Mouse (Mus musculus) stomach, embryonic 16.5 days (tissue): ENCODE measurements at regions not wholly inside any gene's neighbourhood (a gene's known extent, or its start where the extent isn't known, plus 50 kb on each side); places are given as distances from the start of the nearest gene placed in this dataset.
A peak's percentile ranks its signal among the peaks of the same experiment; 100 is the strongest.

ENCODE experiments used
- ATAC-seq: fragments of 200-750 bp; cut with Nextera tagmentation; 2 replicates; pipeline ENCODE4 v1.8.0; 2017; ENCODE audit warnings: moderate number of reproducible peaks, moderate TSS enrichment; ENCODE audit not compliant: insufficient read depth, low FRiP score
- H3K27ac ChIP-seq: fragments of 300-500 bp; sonication (generic); 2 replicates; pipeline ENCODE4 v1.5.1; 2014; ENCODE audit warnings: low read length
- H3K27me3 ChIP-seq: fragments of 300-500 bp; sonication (generic); 2 replicates; pipeline ENCODE4 v1.6.1; 2014; ENCODE audit warnings: low read length, control low read depth, mixed read lengths; ENCODE audit not compliant: control insufficient read depth, insufficient read depth
- H3K36me3 ChIP-seq: fragments of 300-500 bp; sonication (generic); 2 replicates; pipeline ENCODE4 v1.6.1; 2014; ENCODE audit warnings: low read length; ENCODE audit not compliant: control insufficient read depth, insufficient read depth
- H3K4me1 ChIP-seq: fragments of 300-500 bp; sonication (generic); 2 replicates; pipeline ENCODE4 v1.6.1; 2014; ENCODE audit warnings: low read length, control low read depth, mixed read lengths; ENCODE audit not compliant: control insufficient read depth, insufficient read depth
- H3K4me2 ChIP-seq: fragments of 300-500 bp; sonication (generic); 2 replicates; pipeline ENCODE4 v1.6.1; 2014; ENCODE audit warnings: low read depth, low read length, mixed read lengths
- H3K4me3 ChIP-seq: fragments of 300-500 bp; sonication (generic); replicated peaks from 2 replicates; pipeline ENCODE4 v1.5.1; 2014; ENCODE audit warnings: mild to moderate bottlenecking, low read length
- H3K9ac ChIP-seq: fragments of 300-500 bp; sonication (generic); 2 replicates; pipeline ENCODE4 v1.6.1; 2014; ENCODE audit warnings: low read length
- H3K9me3 ChIP-seq: fragments of 300-500 bp; sonication (generic); replicated peaks from 2 replicates; pipeline ENCODE4 v1.6.1; 2016; ENCODE audit warnings: low read length, control low read depth; ENCODE audit not compliant: control insufficient read depth
- WGBS: fragments of 180-500 bp; shearing (Covaris S2); extraction: QIAGEN DNeasy Blood & Tissue Kit; methylation state at CpG from one replicate; pipeline ENCODE4 v1.1.7; 2014; 5-methylcytosine and 5-hydroxymethylcytosine counted together

DNA sequence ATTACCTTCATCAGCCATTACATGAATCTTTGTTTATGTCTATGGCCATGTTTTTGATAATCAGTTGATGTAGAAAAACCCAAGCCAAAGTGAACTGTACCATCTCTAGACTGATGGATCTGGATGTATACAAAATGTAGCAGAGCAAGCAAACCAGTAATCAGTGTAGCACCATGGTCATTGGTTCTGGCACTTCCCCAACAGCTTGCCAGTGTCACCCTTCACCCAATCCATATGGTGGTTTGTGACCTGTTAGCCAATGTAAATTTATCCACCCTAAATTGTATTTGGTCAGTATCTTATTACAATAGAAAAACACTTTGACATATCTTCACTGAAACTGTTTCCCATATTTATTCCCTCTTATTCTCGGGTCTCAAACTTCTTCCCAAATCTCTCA, 346.7 kb upstream of the Sptlc3 start:
- no peak for ATAC-seq
- Histone ChIP-seq H3K9me3 (no peaks in the 10 kb centered on the region), H3K36me3 (no peaks in the 10 kb centered on the region), H3K27ac (no peak overlapping the region), H3K9ac (no peak overlapping the region), H3K4me2 (no peak overlapping the region), H3K4me1 (no peaks in the 10 kb centered on the region), H3K27me3 (no peaks in the 10 kb centered on the region), H3K4me3 (no peak overlapping the region)
- WGBS, result 70% methylated on average over 1 of the region's 1 CpGs

DNA sequence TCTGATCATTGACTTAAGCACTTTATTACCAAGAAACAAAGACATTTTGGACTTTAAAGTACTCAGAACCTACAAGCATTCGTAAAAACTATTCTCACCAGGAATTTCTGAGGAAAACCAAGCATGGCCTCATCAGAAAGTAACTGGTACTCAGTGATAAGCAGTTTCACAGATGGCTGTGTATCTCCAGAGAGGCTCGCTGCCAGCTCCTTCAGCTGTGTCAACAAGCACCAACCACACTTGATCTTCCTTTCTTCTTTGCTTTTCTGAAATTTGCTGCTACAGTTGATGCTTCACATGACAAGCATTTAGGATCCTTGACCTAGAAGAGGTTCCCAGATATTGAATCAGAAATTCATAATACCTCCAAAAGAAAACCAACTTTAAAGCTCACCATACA, 314.1 kb upstream of the Sptlc3 start:
- Histone ChIP-seq H3K27ac (no peak overlapping the region), H3K9me3 (no peaks in the 10 kb centered on the region)
- 78% methylated on average over 2 of the region's 2 CpGs for WGBS

DNA sequence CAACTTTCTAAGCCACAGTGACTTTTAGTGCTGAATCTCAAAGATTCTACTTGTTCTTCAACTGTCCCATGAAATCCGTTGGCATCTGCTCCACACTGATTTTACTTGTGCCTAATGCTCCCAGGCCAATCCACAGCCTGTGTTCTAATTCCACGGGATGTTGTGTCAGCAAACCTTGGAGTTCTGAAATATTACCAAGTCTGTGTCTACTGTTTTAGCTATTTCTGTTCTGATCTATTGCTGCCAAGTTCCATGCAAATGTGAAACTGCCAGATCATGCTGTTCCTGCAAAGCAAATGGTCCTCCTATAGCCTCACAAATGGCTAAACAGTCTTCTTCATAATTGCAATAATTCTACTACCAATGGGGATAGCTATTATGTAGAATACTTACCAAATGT, 295.4 kb upstream of the Sptlc3 start:
- ATAC-seq, result no peak
- H3K27ac ChIP-seq, result no peak overlapping the region
- WGBS, result 59% methylated on average over 2 of the region's 2 CpGs

More for the DNA sequence above, 314.1 kb upstream of the Sptlc3 start:
- H3K36me3 ChIP-seq, result no peaks in the 10 kb centered on the region
- H3K4me2 ChIP-seq, result no peak overlapping the region
- no peak for ATAC-seq
- no peak overlapping the region for H3K4me3 ChIP-seq
- H3K9ac ChIP-seq, result no peak overlapping the region
- no peaks in the 10 kb centered on the region for H3K27me3 ChIP-seq
- H3K4me1 ChIP-seq, result no peaks in the 10 kb centered on the region

DNA sequence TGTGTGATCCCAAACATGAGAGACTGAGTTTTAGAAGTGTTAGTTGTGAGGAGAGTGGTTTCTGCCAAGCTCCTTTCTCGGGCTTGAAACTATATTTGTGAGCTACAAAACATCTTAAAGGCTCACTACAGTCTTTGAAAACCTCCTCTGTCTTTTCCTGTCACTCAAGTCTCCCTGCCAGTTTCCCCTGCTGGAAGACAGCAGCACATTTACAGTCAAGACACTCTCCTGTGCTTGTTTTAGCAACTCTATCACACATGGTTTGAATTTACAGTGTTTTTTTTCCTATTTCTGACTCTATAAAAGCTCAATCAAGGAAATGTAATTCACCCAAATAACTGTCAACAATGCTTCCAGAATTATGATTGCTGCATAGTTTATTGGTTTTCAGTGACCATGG, 286.1 kb upstream of the Sptlc3 start:
- no peak for ATAC-seq
- WGBS, result 53% methylated on average over 1 of the region's 1 CpGs
- H3K4me1 ChIP-seq, result no peaks in the 10 kb centered on the region
- H3K9me3 ChIP-seq, result no peaks in the 10 kb centered on the region
- no peak overlapping the region for H3K4me2 ChIP-seq
- H3K9ac ChIP-seq, result no peak overlapping the region
- H3K27ac ChIP-seq, result no peak overlapping the region
- H3K27me3 ChIP-seq, result no peaks in the 10 kb centered on the region
- H3K4me3 ChIP-seq, result no peak overlapping the region
- no peaks in the 10 kb centered on the region for H3K36me3 ChIP-seq

More for the DNA sequence above, 295.4 kb upstream of the Sptlc3 start:
- no peaks in the 10 kb centered on the region for H3K4me1 ChIP-seq
- H3K27me3 ChIP-seq, result no peaks in the 10 kb centered on the region
- no peak overlapping the region for H3K4me2 ChIP-seq
- H3K9me3 ChIP-seq, result no peaks in the 10 kb centered on the region
- no peaks in the 10 kb centered on the region for H3K36me3 ChIP-seq
- H3K4me3 ChIP-seq, result no peak overlapping the region
- no peak overlapping the region for H3K9ac ChIP-seq

DNA sequence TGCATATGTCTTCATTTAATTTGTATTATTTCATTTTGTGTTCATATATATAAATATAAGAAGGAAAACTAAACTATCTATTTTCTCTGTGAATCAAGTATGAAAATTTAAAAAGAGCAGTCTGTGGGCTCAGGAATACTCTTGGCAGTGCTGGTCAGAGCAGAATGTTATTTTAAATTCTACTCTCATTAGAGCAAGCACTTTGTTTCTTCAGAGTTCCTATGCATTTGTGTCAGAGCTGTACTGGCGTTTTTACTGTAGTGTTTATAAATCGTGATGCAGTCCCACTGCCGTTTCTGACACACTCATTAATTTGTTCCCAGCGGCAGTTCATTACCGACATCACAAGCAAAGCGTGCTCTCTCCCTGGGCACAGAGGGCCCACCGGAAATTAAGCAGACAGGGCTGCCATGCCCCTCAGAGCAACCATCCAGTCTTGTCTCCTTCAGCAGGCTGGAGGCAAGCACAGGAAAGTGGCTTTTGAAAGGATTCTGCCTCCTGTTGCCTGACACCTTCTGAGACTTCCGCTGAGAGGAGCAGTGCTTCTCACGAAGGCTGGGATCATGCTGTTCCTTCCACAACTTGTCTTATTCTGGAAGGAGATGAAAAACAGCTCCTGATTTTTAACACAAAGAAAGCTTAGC, 272.8 kb upstream of the Sptlc3 start:
- Histone ChIP-seq H3K4me2 (peak overlapping the region; percentile 38; the same call in 1 of the 2 replicates), H3K9me3 (no peaks in the 10 kb centered on the region), H3K27ac (peak overlapping the region; percentile 25; the same call in 1 of the 2 replicates), H3K4me1 (peaks cover 6% of the 10 kb centered on the region; the same call in 1 of the 2 replicates), H3K36me3 (no peaks in the 10 kb centered on the region), H3K27me3 (no peaks in the 10 kb centered on the region), H3K9ac (no peak overlapping the region), H3K4me3 (no peak overlapping the region)
- 0 out of 2 replicates have a peak, but pooled peaks have one; percentile 60 for ATAC-seq
- WGBS, result 20% methylated on average over 9 of the region's 9 CpGs

DNA sequence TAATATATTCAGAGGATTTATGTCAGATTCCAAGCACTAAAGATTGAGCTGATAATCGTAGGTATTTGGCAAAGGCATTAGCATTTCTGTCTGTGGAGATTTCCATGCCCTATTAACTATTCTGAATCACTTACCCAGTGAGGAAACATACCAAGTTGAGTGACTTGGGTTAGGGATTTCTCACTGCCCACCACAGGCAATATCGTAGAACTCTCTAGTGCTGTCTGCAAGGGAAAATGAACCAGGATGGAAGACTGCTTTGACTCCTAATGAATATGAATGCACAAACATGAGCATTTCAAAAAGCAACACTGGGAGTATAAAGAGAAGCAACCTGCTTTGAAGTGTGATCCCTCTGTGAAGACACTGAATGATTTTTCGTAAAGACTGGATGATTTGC, 263.3 kb upstream of the Sptlc3 start:
- ATAC-seq, result no peak
- Histone ChIP-seq H3K9me3 (no peaks in the 10 kb centered on the region), H3K27ac (no peak overlapping the region), H3K27me3 (no peaks in the 10 kb centered on the region), H3K4me2 (no peak overlapping the region), H3K4me3 (no peak overlapping the region), H3K9ac (no peak overlapping the region), H3K4me1 (no peaks in the 10 kb centered on the region), H3K36me3 (no peaks in the 10 kb centered on the region)
- 71% methylated on average over 3 of the region's 3 CpGs for WGBS

DNA sequence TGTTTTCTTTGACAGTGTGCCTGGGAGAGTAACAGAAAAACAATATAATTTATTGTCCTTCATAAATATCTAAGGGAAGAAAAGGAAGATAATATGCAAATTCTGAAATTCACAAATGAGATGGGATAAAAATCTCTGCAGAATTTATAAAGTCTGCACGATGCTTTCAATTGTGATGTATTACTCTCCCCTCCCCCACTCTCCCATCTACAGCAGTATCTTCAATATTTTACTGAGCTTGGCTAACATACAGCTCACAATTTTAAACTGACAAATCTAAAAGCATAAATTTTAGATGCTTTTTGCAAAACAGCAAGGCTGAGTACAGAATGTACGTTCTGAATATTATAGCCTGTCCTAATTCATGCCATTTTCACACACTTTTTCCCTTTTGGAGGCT, 243.6 kb upstream of the Sptlc3 start:
- no peaks in the 10 kb centered on the region for H3K27me3 ChIP-seq
- no peak for ATAC-seq
- no peak overlapping the region for H3K4me3 ChIP-seq
- 76% methylated on average over 2 of the region's 2 CpGs for WGBS
- H3K4me2 ChIP-seq, result no peak overlapping the region
- no peak overlapping the region for H3K9ac ChIP-seq
- no peak overlapping the region for H3K27ac ChIP-seq
- H3K4me1 ChIP-seq, result no peaks in the 10 kb centered on the region
- no peaks in the 10 kb centered on the region for H3K9me3 ChIP-seq
- no peaks in the 10 kb centered on the region for H3K36me3 ChIP-seq

DNA sequence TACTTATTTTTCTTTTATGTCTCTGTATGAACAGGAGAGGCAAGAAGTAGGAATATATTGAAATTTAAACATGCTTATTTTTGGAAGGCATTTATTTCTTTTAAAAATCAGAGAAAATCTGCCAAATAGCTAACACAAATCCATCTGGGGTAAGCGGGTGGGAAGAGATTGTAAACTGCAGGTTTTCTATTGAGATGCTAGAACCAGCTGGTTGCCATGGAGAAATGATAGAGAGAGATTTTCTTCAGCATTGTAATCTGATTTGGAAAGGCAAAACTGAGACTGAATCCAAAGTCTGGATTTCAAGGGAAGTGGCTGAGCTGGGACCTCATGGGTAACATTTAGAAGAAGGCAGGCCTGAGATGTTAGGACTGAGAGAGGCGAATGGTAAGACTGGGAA, 226.6 kb upstream of the Sptlc3 start:
- H3K36me3 ChIP-seq, result no peaks in the 10 kb centered on the region
- no peaks in the 10 kb centered on the region for H3K4me1 ChIP-seq
- no peak for ATAC-seq
- H3K4me2 ChIP-seq, result no peak overlapping the region
- H3K9ac ChIP-seq, result no peak overlapping the region
- H3K9me3 ChIP-seq, result no peaks in the 10 kb centered on the region
- no peaks in the 10 kb centered on the region for H3K27me3 ChIP-seq
- H3K4me3 ChIP-seq, result no peak overlapping the region
- WGBS, result 90% methylated on average over 2 of the region's 2 CpGs
- no peak overlapping the region for H3K27ac ChIP-seq

DNA sequence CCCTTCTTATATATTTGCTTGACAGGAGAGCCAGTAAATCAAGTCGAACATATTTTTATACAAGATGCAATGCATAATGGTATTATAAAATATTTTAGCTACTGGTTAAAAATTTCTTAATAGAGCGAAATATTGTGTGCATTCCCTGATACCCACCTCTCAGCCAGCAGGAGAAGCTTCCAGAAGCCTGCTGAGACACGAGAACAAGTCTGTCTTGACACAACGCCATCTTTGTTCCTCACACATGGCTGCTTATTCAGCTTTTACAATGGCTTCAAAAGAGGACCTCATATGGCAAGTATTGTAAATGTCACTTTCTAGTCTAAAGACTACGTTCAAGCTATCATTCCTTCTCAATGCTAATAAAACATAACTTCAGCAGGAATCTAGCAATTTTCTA, 217.1 kb upstream of the Sptlc3 start:
- no peak overlapping the region for H3K9ac ChIP-seq
- no peak overlapping the region for H3K4me2 ChIP-seq
- H3K9me3 ChIP-seq, result no peaks in the 10 kb centered on the region
- H3K27ac ChIP-seq, result no peak overlapping the region
- no peak overlapping the region for H3K4me3 ChIP-seq
- 69% methylated on average over 5 of the region's 5 CpGs for WGBS
- H3K27me3 ChIP-seq, result no peaks in the 10 kb centered on the region
- H3K4me1 ChIP-seq, result no peaks in the 10 kb centered on the region
- no peak for ATAC-seq
- H3K36me3 ChIP-seq, result no peaks in the 10 kb centered on the region
